Mouse (Mus musculus): ENCODE data around the gene Rcbtb2.
"Not testable (repeated sequence)": the region's sequence is repeated elsewhere in the genome, so short reads cannot be mapped to it uniquely, and the experiment has no call there.

Gene Rcbtb2

DNA sequence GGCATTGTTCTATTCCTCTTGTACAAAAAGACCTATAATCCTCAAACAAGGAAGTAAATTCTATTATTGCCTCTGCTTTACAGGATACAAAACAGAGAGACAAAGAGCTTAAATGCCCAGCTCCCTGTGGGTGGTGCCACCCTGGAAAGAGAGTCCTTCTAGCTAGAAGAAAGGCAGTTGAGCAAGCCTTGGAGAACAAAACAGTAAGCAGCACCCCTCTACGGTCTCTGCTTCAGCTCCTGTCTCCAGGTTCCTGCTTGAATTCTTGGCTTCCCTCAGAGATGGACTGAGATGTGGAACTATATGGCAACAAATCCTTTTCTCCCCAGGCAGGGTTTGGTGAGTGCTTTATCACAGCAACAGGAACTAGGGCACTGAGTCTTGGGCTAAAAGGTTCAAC is 11.7 kb upstream of the Rcbtb2 start:
- in situ Hi-C loops (cut with MboI; ENCODE audit: low pct_unique_long_range_greater_than_20kb in 1 of 2, low sequenced_read_pairs in 2 of 2, unreplicated experiment in 1 of 2): no loop called here

DNA sequence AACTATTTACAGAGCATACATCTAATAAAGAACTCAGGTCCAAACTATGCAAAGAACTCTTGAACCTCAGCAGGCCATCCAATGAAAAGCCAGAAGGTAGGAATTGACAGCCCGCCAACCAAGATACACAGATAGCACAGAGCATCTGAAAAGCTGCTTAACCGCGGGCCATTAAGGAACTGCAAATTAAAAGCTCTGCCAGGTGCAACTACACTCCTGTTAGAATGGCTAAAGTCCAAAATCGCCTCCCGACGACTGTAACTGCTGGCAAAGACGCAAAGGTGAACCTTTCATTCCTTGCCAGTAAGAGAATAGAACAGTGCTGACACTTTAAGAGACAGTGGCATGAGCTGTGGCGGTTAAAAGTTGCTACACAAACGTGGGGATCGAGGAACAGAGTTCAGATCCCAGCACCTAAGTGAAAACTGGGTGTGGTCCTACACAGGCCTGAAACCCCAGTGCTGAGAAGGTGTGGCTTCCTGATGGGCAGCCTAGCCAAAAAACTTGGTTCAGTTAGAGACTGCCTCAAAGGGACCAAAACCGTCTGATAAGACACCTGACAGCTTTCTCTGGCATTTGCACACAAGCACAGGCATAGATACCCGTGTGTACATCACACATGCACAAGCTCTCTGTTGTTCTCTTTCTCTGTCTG is 10.5 kb upstream of the Rcbtb2 start:
- in situ Hi-C loops (cut with MboI; ENCODE audit: low pct_unique_long_range_greater_than_20kb in 1 of 2, low sequenced_read_pairs in 2 of 2, unreplicated experiment in 1 of 2): no loop called here

DNA sequence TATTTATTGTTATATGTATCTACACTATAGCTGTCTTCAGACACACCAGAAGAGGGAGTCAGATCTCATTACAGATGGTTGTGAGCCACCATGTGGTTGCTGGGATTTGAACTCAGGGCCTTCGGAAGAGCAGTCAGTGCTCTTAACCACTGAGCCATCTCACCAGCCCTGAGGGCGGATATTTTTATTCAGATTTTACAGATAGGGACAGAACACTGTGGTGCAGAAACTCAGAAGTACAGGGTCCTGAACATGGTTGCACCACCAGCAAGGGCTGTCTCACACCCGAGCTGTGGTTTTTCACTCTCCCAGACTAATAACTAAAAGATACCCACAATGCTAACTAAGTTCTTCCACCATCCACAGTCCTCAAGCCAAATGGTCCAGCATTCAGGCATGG is 7.9 kb upstream of the Rcbtb2 start:
- in situ Hi-C loops (cut with MboI; ENCODE audit: low pct_unique_long_range_greater_than_20kb in 1 of 2, low sequenced_read_pairs in 2 of 2, unreplicated experiment in 1 of 2): not testable (repeated sequence)

DNA sequence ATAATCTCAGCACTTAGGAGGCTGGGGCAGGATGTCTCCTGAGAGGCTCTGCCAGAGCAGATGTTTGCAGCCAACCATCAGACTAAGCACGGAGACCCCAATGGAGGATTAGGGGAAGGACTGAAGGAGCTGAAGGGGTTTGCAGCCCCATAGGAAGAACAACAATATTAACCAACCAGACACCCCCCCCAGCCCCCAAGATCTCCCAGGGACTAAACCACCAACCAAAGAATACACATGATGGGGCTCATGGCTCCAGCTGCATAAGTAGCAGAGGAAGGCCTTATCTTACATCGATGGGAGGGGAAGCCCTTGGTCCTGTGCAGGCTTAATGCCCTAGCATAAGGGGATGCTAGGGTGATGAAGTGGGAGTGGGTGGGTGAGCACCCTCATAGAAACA is 6.5 kb upstream of the Rcbtb2 start:
- in situ Hi-C loops (cut with MboI; ENCODE audit: low pct_unique_long_range_greater_than_20kb in 1 of 2, low sequenced_read_pairs in 2 of 2, unreplicated experiment in 1 of 2): no loop called here

DNA sequence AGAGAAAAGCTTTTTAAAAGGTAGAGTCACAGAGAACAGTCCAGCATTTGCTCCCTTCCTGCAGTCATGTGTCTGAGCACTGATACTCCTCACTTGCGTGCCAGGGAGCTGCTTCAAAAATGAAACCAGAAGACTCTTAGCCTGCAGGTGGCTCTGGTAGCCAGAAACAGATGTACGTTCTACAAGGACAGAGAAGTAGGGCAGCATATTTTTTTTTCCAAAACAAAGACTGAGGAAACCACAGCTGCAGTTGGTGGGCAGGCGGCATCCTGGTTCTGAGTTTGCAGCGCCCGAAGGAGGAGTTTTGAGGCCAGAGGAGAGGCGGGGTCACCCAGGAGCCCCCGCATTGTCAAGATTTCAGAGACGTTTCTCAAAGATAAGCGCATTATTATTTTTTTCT is 5.9 kb upstream of the Rcbtb2 start:
- in situ Hi-C loops (cut with MboI; ENCODE audit: low pct_unique_long_range_greater_than_20kb in 1 of 2, low sequenced_read_pairs in 2 of 2, unreplicated experiment in 1 of 2): no loop called here

DNA sequence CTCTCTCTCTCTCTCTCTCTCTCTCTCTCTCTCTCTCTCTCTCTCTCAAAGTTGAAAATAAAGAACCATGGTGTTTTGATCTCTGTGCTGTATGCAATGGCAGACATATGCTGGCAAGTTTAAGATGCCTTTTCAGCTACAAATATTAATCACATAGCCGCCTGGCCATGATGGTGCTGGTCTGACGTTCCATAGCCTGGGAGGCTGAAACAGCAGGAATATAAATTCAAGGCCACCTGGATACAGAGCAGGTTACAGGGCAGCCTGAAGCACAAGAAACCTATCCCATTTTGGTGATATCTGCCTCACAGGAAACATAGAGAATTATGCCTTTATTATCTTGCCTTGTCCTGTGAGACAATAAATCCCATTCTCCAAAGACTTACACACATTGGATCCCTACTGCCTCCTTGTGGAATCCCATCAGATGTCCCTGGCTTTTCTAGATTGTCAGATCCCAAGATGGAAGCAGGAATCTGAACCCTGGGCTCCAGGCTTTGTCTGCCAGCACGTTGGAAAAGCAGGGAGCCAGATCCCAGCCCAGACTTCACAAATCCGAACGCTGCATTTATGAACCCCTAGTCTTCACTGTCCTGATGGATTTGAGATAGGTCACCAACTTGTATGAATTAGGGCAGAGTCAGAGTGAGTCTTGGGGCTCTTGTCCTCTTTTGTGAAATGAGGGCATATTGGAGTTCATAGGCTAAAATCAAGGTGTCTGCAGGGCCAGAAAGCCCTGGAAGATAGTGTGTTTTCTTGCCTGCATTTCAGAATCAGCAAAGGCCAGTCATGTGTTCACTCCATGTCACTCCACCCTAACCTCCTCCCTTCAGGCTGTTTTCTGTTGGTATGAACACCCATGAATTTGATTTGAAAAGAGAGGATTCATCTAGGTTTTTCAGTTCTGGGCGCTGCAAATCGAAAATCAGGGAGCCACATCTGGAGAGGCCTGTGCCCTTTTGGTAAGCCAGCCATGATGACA is 5.1 kb upstream of the Rcbtb2 start:
- in situ Hi-C loops (cut with MboI; ENCODE audit: low pct_unique_long_range_greater_than_20kb in 1 of 2, low sequenced_read_pairs in 2 of 2, unreplicated experiment in 1 of 2): no loop called here

DNA sequence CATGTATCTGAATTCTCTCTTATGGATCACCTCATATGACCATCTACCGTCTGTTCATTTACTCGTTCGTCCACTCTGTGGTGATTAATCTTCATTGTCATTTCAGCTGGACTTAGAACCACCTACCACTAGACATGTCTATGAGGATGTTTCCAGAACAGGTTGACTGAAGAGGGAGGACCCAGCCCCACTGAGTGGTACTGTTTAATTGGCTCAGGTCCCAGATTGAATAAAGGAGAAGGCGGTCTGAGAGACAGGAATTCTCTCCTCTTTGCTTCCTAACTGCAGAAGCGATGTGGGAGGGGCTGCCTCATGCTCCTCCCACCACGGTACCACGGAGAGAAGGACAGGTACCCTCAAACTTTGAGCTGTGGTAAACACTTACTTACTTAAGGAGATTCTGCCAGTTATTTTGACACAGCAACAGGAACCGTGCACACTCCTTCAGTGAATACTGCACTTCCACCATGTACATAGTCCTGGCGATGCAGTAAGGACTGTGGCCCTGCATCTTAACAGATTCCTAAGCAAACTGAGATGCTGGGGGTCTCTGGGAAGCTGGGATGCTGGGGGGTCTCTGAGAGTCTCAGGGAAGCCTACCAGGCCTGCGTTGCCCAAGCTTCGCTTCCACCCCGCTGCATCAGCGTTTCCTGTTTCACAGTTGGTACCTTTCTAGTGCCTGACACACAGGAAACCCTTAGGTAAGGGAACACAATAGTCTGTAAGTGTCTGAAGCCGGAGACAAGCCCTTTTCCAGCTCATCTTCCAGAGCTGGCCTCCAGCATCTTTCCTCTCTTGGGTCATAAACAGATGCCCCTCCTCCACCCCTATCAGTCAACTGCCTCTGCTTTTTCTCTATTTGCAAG is 4.1 kb upstream of the Rcbtb2 start:
- in situ Hi-C loops (cut with MboI; ENCODE audit: low pct_unique_long_range_greater_than_20kb in 1 of 2, low sequenced_read_pairs in 2 of 2, unreplicated experiment in 1 of 2): no loop called here

DNA sequence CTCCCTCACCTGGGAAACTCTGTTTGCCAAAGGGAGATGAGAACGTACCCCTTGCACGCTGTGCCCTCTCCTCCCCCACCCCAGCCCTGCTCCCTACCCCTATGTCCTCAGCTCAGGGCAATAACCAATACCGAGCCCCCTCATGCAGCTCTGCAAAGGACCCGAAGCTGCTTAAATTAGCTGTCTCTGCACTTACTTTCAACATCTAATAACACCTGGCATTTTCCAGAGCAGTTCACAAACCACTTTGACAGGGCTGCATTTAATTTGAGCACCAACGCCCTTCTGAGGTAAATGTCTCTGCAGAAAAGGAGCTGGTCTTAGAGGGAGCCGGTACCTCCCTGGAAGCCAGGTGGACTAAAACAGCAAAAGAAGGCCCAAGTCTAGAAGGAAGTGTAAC is 3.4 kb upstream of the Rcbtb2 start:
- in situ Hi-C loops (cut with MboI; ENCODE audit: low pct_unique_long_range_greater_than_20kb in 1 of 2, low sequenced_read_pairs in 2 of 2, unreplicated experiment in 1 of 2): no loop called here

DNA sequence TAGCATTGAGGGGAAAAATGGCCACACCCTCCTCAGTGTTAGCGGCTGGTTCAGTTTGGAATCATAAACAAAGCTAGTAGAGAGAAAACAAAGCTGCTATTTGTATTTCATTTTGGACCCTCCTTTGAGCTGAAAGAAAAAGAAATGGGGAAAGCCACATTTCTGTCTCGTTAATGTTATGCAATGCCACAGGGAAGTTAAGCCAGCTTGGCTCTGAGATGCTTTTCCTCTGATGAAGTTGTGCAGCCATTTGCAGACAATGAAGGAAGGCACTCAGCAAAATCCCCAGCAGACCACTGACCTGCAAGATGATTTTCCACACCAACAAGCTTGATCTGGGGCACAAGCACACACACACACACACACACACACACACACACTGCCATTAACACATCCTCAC is 2.9 kb upstream of the Rcbtb2 start:
- in situ Hi-C loops (cut with MboI; ENCODE audit: low pct_unique_long_range_greater_than_20kb in 1 of 2, low sequenced_read_pairs in 2 of 2, unreplicated experiment in 1 of 2): no loop called here

DNA sequence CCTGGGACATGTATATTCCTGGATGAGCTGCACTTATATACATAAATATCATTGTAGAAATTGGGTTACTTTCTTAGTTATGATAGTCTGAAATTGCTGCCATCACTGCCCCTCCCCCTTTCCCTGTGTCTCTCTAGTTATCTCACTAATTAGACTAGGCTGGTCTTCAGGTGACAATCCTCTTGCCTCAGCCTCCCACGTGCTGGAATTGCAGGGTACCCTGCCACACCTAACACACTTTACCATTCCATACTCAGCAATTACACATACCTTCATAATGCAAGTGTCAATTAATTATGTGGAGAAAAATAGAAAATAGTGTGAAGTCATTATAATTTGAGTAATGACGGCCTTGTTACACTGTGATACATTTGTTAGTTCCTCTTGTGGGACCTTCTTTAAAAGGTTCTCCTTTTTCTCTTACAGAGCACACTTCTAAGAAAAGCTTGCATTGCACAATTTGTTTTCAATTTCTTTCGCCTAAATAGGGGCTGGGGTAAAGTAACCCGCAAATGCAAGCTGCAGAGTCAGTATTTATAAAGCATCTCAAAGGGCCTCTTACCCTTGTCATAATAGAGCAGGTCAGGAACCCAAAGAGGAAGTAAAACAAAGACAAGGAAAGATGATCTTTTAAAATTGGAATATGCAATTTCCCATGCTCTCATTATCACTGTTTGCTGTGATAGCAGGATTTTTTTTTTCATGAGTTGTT is 470 bp upstream of the Rcbtb2 start:
- in situ Hi-C loops (cut with MboI; ENCODE audit: low pct_unique_long_range_greater_than_20kb in 1 of 2, low sequenced_read_pairs in 2 of 2, unreplicated experiment in 1 of 2): no loop called here

DNA sequence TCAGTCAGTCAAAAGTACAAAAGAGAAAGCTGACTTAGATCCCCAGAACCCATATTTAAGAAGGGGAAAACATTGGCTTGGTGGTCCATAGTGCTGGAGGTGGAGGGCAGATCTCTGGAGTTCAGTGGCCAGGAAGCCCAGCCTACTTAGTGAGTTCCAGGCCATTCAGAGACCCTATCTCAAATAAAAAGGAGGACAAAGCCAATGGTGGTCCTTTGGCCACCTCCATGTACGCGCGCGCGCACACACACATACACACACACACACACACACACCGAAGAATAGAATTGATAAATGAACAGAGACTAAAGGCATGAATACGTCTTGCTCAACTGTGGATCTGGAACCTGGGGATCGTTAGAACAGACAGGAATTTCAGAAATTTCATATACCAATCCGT is 544 bp downstream of the Rcbtb2 start:
- in situ Hi-C loops (cut with MboI; ENCODE audit: low pct_unique_long_range_greater_than_20kb in 1 of 2, low sequenced_read_pairs in 2 of 2, unreplicated experiment in 1 of 2): no loop called here

DNA sequence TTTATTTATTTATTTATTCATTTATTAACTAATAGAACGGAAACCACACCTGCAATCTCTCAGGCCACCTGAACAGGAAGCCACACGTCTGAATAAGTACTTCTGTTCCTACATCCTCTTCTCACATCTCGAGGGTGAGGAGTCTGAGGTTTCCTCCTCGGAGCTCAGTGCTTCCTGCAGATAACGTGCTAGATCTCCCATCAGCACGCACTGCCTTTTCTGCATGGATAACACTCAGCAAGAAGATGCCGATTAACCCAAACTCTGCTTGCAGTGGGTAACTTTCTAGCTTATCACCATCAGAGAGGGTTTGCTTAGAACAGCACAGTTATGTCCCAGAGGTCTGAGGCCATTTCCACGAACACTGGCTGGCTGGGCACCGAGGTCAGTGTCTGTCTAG is 949 bp downstream of the Rcbtb2 start:
- in situ Hi-C loops (cut with MboI; ENCODE audit: low pct_unique_long_range_greater_than_20kb in 1 of 2, low sequenced_read_pairs in 2 of 2, unreplicated experiment in 1 of 2): no loop called here

DNA sequence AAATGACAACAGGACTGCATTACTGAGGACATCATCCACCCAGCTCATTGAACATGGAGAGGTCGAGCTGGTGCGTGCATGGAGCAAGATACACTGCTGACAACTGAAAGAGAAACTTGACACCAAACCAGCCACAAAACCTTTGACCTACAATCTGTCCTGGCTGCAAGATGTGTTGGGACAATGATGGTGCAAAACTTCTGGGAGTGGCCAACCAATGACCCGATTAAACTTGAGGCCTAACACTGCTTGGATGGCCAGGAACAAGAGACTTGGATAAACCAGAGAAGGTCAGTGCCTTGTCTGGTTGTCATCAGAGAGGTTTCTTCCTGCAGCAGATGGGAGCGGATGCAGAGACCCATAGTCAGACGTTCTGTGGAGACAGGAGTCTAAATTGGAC is 7.7 kb downstream of the Rcbtb2 start:
- in situ Hi-C loops (cut with MboI; ENCODE audit: low pct_unique_long_range_greater_than_20kb in 1 of 2, low sequenced_read_pairs in 2 of 2, unreplicated experiment in 1 of 2): no loop called here

DNA sequence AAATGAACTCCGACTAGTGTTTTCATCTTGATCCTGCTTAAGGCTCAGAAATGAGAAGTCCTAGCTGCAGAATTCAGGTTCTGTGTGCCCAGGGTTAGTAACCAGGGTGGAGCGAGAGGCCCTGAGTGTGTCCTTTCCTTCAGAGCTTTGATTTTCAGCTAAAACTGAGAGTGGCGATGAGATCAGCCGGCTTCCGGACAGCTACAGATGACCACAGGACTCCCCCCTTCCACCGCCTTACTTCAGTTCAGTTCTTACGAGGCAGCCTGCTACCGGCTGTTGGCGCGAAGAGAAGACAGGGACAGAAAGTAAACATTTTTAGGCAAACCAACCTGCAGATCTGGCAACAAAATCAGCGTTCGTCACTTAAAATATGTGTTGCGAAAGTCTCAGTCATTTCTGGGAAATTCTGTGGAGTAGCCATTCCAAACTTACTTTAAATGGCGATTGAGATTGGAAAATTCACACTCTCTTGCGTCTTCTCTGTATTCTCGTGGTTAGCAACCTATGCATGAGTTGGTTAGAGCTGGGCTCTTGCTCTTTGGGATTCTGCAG is 9.1 kb downstream of the Rcbtb2 start:
- in situ Hi-C loops (cut with MboI; ENCODE audit: low pct_unique_long_range_greater_than_20kb in 1 of 2, low sequenced_read_pairs in 2 of 2, unreplicated experiment in 1 of 2): no loop called here

DNA sequence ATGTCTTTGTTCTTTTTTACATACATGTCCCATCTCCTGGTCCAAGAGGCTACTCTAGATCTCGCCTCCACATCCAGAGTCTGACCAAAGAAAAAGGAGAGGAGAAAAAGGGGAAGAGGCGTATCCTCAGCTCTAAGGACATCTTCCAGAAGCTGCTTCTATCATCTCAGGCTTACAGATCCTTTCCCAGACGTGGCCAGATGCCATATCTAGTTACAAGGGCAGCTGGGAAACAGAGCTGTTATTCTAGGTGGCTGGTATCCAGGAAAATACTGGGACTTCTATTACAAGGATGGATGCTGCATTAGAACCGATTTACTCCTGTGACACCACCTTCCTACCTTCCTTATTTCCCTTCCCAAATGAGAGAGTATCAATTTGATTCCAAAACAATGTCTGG is 9.9 kb downstream of the Rcbtb2 start:
- in situ Hi-C loops (cut with MboI; ENCODE audit: low pct_unique_long_range_greater_than_20kb in 1 of 2, low sequenced_read_pairs in 2 of 2, unreplicated experiment in 1 of 2): no loop called here

DNA sequence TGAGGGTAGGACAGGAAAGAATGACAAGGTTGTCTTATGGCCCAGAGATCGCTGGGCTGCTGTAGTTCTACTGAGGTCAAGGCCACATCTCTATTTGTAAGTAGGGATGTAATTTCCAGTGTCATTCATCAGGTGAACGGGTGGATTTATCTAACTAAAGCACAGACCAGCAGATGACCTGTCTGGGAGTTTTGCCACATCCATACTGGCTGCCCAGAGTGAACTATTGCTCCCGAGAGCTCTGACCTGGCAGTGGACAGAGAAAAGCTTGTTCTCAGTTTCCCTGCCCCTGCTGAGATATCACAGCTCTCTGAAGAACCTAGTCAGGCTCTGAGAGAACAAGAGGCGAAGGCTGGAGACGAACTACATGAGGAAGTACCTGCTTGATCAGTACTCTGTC is 14.4 kb downstream of the Rcbtb2 start:
- in situ Hi-C loops (cut with MboI; ENCODE audit: low pct_unique_long_range_greater_than_20kb in 1 of 2, low sequenced_read_pairs in 2 of 2, unreplicated experiment in 1 of 2): no loop called here

DNA sequence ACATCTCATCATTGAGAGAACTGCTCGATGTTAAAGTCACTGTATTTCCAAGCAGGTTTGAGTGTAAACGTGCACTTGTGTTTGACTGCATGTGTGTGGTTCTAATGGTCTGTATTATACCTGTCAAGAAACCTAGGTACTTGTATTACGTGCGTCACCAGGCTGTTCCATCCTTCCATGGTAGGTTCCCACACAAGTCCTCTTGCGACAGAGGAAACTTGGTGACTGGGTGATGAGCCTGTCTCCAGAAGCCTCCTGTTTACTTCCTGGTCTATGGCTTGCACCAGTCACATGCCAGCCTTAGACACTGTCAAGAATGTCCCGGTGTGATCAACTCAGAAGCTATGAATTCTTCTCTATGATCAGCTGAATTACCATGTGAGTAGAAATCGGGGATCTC is 15.6 kb downstream of the Rcbtb2 start:
- in situ Hi-C loops (cut with MboI; ENCODE audit: low pct_unique_long_range_greater_than_20kb in 1 of 2, low sequenced_read_pairs in 2 of 2, unreplicated experiment in 1 of 2): no loop called here

DNA sequence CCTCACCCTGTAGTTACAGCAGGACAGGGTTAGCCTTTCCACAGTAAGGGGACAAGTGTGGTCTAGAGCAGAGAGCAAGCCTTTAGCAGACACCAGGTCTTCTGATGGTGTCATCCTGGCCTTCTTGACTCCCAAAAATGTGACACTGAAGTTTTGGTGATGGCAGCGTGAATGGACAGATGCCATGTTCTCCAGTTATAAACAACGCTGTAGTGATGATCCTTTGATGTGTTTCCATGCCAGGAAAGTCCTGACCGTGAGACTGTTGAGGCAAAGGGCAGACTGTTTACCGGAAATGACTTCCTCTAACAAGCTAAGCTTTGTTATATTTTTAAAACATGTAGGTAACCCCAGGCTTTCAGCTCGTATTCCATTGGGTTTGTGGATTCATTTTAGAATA is 17.0 kb downstream of the Rcbtb2 start:
- in situ Hi-C loops (cut with MboI; ENCODE audit: low pct_unique_long_range_greater_than_20kb in 1 of 2, low sequenced_read_pairs in 2 of 2, unreplicated experiment in 1 of 2): no loop called here

All from mouse embryonic stem cell (cell line).